Mouse (Mus musculus): Measurements from ENCODE around the gene Ccl7. TPM values are rescaled to one million over a fixed set of nuclear protein-coding genes. Genes with fewer than 3 reads are reported as not detected.

Ccl7 gene
- polyA plus RNA-seq (2014; fragmentation: Illumina TruSeq; extraction: RNeasy Lipid Tissue Mini Kit (QIAGEN cat#74804); ENCODE audit: low read depth, low replicate concordance), result 3.5 TPM

GRCm38 (mm10) chr11:82045471-82045870, at the start of gene Ccl7:
Ccl7 (plus strand) TSS chr11:82045712.

GRCm38 (mm10) chr11:82035356-82035755, 10.2 kb upstream of the Ccl7 start, which contains the start of gene Ccl2:
Ccl2 (plus strand) TSS chr11:82035571.

GRCm38 (mm10) chr11:82038535-82038934, 7.0 kb upstream of the Ccl7 start, which contains the start of gene Gm17268:
Gm17268 (minus strand) TSS chr11:82038562.

GRCm38 (mm10) chr11:82057646-82058045, 12.1 kb downstream of the Ccl7 start, which contains the start of gene Ccl11:
Ccl11 (plus strand) TSS chr11:82057823.

Other genes starting within 250 kb of the Ccl7 start
- gene 5530401A14Rik, start 185.0 kb upstream of the Ccl7 start, polyA plus RNA-seq (2014; fragmentation: Illumina TruSeq; extraction: RNeasy Lipid Tissue Mini Kit (QIAGEN cat#74804); ENCODE audit: low read depth, low replicate concordance), result not detected
- gene Asic2, start 77.3 kb upstream of the Ccl7 start, polyA plus RNA-seq (2014; fragmentation: Illumina TruSeq; extraction: RNeasy Lipid Tissue Mini Kit (QIAGEN cat#74804); ENCODE audit: low read depth, low replicate concordance), result not detected
- gene Ccl2, start 10.1 kb upstream of the Ccl7 start, polyA plus RNA-seq (2014; fragmentation: Illumina TruSeq; extraction: RNeasy Lipid Tissue Mini Kit (QIAGEN cat#74804); ENCODE audit: low read depth, low replicate concordance), result 8.5 TPM
- not detected for gene Gm17268, start 7.2 kb upstream of the Ccl7 start, polyA plus RNA-seq (2014; fragmentation: Illumina TruSeq; extraction: RNeasy Lipid Tissue Mini Kit (QIAGEN cat#74804); ENCODE audit: low read depth, low replicate concordance)
- 1.9 TPM for gene Ccl11, start 12.1 kb downstream of the Ccl7 start, polyA plus RNA-seq (2014; fragmentation: Illumina TruSeq; extraction: RNeasy Lipid Tissue Mini Kit (QIAGEN cat#74804); ENCODE audit: low read depth, low replicate concordance)
- gene Ccl12, start 56.1 kb downstream of the Ccl7 start, polyA plus RNA-seq (2014; fragmentation: Illumina TruSeq; extraction: RNeasy Lipid Tissue Mini Kit (QIAGEN cat#74804); ENCODE audit: low read depth, low replicate concordance), result 2.7 TPM
- 1.6 TPM for gene Ccl8, start 69.5 kb downstream of the Ccl7 start, polyA plus RNA-seq (2014; fragmentation: Illumina TruSeq; extraction: RNeasy Lipid Tissue Mini Kit (QIAGEN cat#74804); ENCODE audit: low read depth, low replicate concordance)